In genomic region chr12:45074611-45075342, GRCm38 (mm10) we compare ENCODE assay signal across 8 mouse cellular contexts. TPM values are rescaled to one million over a fixed set of nuclear protein-coding genes. Genes with fewer than 3 reads are reported as not detected.
A peak's percentile ranks its signal among the peaks of the same experiment; 100 is the strongest.
DNase-seq lines count a peak whose midpoint lies in the region; ATAC-seq and TF ChIP-seq lines count a peak whose summit lies in the region.

Gene Stxbp6, minus strand, starts transcription at chr12:45074709.

- peak within 1 kb of the TSS; percentile 88 for H3K27ac ChIP-seq in gastrocnemius, adult 2 months
- H3K27ac ChIP-seq in hindbrain, embryonic 15.5 days (replicated peaks): peak within 1 kb of the TSS; percentile 71
- H3K27ac ChIP-seq in small intestine, adult 2 months (ENCODE audit: insufficient read depth, low read depth, low read length): peak within 1 kb of the TSS; percentile 73

- H3K9me3 ChIP-seq in hindbrain, embryonic 15.5 days: no peaks in the 10 kb centered on the region

- no peak for TF ChIP-seq CTCF in brain, embryonic 14.5 days (IDR thresholded peaks at IDR 0.05; ENCODE audit: borderline replicate concordance, extremely low read depth, insufficient read depth, insufficient read length)
- no peak for TF ChIP-seq CTCF in gastrocnemius, adult 2 months (IDR thresholded peaks at IDR 0.05)
- TF ChIP-seq CTCF in small intestine, adult 2 months (IDR thresholded peaks at IDR 0.05; ENCODE audit: extremely low read depth, insufficient read length, insufficient replicate concordance, low read depth, low read length): no peak

- DNase-seq in MEL-GATA-1-ER (ENCODE audit: extremely low read depth, low read depth): peak; percentile 5
- DNase-seq in brain, embryonic 14.5 days (ENCODE audit: low read depth): peak; percentile 90
- peak; percentile 81 for DNase-seq in gastrocnemius, adult 2 months
- DNase-seq in left cerebral cortex, postnatal 10 days (ENCODE audit: extremely low spot score in 1 of 2, low spot score in 2 of 2): peak in 1 of 2 experiments; percentile 80
- DNase-seq in thymus, postnatal 10 days (ENCODE audit: low spot score in 2 of 2): no peak

- peak within 1 kb of the TSS; percentile 75 for H3K9ac ChIP-seq in hindbrain, embryonic 15.5 days

- H3K4me2 ChIP-seq in hindbrain, embryonic 15.5 days: peak within 1 kb of the TSS; percentile 97

- 1% methylated on average over 20 of the region's 20 CpGs for WGBS in hindbrain, embryonic 15.5 days
- 2% methylated on average over 20 of the region's 20 CpGs for WGBS in small intestine, adult 2 months

- no peak for TF ChIP-seq POLR2A in brain, embryonic 14.5 days (IDR thresholded peaks at IDR 0.05; ENCODE audit: borderline replicate concordance, extremely low read depth, insufficient read depth, insufficient read length, poor library complexity, severe bottlenecking)
- TF ChIP-seq POLR2A in small intestine, adult 2 months (IDR thresholded peaks at IDR 0.05; ENCODE audit: low read depth, low read length): no peak

- no peaks in the 10 kb centered on the region for H3K36me3 ChIP-seq in hindbrain, embryonic 15.5 days
- H3K36me3 ChIP-seq in small intestine, adult 2 months (ENCODE audit: control insufficient read depth, insufficient read depth, low read length): no peaks in the 10 kb centered on the region

- peak; percentile 67 for ATAC-seq in hindbrain, embryonic 15.5 days (ENCODE audit: low FRiP score, low read depth)
- ATAC-seq in megakaryocyte, adult 5-6 weeks (ENCODE audit: poor library complexity, severe bottlenecking): peak; percentile 61

- no peaks in the 10 kb centered on the region for H3K27me3 ChIP-seq in hindbrain, embryonic 15.5 days
- no peaks in the 10 kb centered on the region; the same call in 1 of the 2 replicates for H3K27me3 ChIP-seq in small intestine, adult 2 months (ENCODE audit: control insufficient read depth, insufficient read depth, low read length)

- peaks cover 24% of the 10 kb centered on the region for H3K4me1 ChIP-seq in hindbrain, embryonic 15.5 days (replicated peaks)
- H3K4me1 ChIP-seq in small intestine, adult 2 months (ENCODE audit: control insufficient read depth, insufficient read depth, insufficient read length, low read length): peaks cover 6% of the 10 kb centered on the region; the same call in 1 of the 2 replicates

- H3K4me3 ChIP-seq in gastrocnemius, adult 2 months: peak within 1 kb of the TSS; percentile 94
- peak within 1 kb of the TSS; percentile 80 for H3K4me3 ChIP-seq in hindbrain, embryonic 15.5 days
- peak within 1 kb of the TSS; percentile 75 for H3K4me3 ChIP-seq in small intestine, adult 2 months (ENCODE audit: low read depth, low read length)

- intact Hi-C loops in gastrocnemius, adult 2 months (cut with DNase I): loop anchor here (5.0 kb wide), 3 partner anchors 62 to 227 kb away; no protein-coding TSS in a partner anchor
- intact Hi-C loops in left cerebral cortex, postnatal 10 days (cut with DNase I): loop anchor here (2.0 to 5.0 kb wide), 2 partner anchors 64 to 227 kb away; no protein-coding TSS in a partner anchor

RNA-seq across cellular contexts. Expression of gene Stxbp6, which starts in this region (rescaled TPM):
- 8.3 and 11.0 TPM in 2 replicates for polyA plus RNA-seq in brain, embryonic 14.5 days (2012; rRNA removed)
- total RNA-seq in gastrocnemius, adult 2 months (2021): 1 to 10 TPM; 3.3 to 5.7 TPM
- polyA plus RNA-seq in hindbrain, embryonic 15.5 days (2015; fragmentation: Nextera tagmentation; extraction: Ambion mirVana): 18.7 and 19.4 TPM in 2 replicates
- total RNA-seq in left cerebral cortex, postnatal 10 days (2021): 10 to 100 TPM; 44.6 to 47.2 TPM
- total RNA-seq in megakaryocyte, adult 5-6 weeks (2015): 43.0 and 54.7 TPM in 2 replicates
- 53.3 and 56.1 TPM in 2 replicates for total RNA-seq in megakaryocyte, adult 5-6 weeks (2017)
- polyA plus RNA-seq in small intestine, adult 2 months (2012; rRNA removed): 1.7 and 3.1 TPM in 2 replicates

Comparison
In these comparisons a context has a peak if more than half of its experiments do, and no peak if none do; other contexts are left out.
1. RNA of gene Stxbp6 (total RNA-seq): 43.0 to 56.1 TPM in megakaryocyte, adult 5-6 weeks and 44.6 to 47.2 TPM in left cerebral cortex, postnatal 10 days; 3.3 to 5.7 TPM in gastrocnemius, adult 2 months; every median in the first group is over 4 times any median in the second.
2. DNase-seq: peak in MEL-GATA-1-ER (single experiment), brain, embryonic 14.5 days (single experiment) and gastrocnemius, adult 2 months (single experiment); none in thymus, postnatal 10 days (0 of 2).
3. Peak in every context shown above with its lines, with median percentiles within 50 percentile points of each other: H3K27ac ChIP-seq and H3K4me3 ChIP-seq.